Mouse (Mus musculus): Measurements from ENCODE around the gene St8sia1. TPM values are rescaled to one million over a fixed set of nuclear protein-coding genes. Genes with fewer than 3 reads are reported as not detected.

Gene St8sia1
- polyA plus RNA-seq, 2 experiments, result 0.93 to 1.3 TPM

- H3K36me3 ChIP-seq (ENCODE audit: control insufficient read depth, insufficient read depth, low read length), result no peaks in the 10 kb centered on the region
- H3K4me3 ChIP-seq (replicated peaks; ENCODE audit: low read length), result no peak overlapping the region
- no peak for DNase-seq (ENCODE audit: low spot score)
- no peaks in the 10 kb centered on the region for H3K27me3 ChIP-seq (ENCODE audit: control insufficient read depth, insufficient read depth, low read length)
- H3K27ac ChIP-seq (replicated peaks; ENCODE audit: low read depth, low read length), result no peak overlapping the region
- TF ChIP-seq POLR2A (IDR thresholded peaks at IDR 0.05; ENCODE audit: borderline replicate concordance, extremely low read depth, insufficient read depth, insufficient read length), result no peak
- no peaks in the 10 kb centered on the region for H3K9me3 ChIP-seq (ENCODE audit: control insufficient read depth, low read length)
- ATAC-seq (ENCODE audit: low FRiP score, low read depth), result no peak
- no peak overlapping the region for H3K4me2 ChIP-seq (replicated peaks; ENCODE audit: low read depth, low read length, severe bottlenecking)
- H3K9ac ChIP-seq (ENCODE audit: low read depth, low read length, severe bottlenecking), result no peak overlapping the region
- no peaks in the 10 kb centered on the region for H3K4me1 ChIP-seq (ENCODE audit: control insufficient read depth, insufficient read depth, low read length)
Observed at GRCm38 (mm10) chr6:142938074-142938473, 26.2 kb downstream of the St8sia1 start.

- Histone ChIP-seq H3K4me1 (ENCODE audit: control insufficient read depth, insufficient read depth, low read length) (no peaks in the 10 kb centered on the region), H3K27ac (replicated peaks; ENCODE audit: low read depth, low read length) (no peak overlapping the region), H3K27me3 (ENCODE audit: control insufficient read depth, insufficient read depth, low read length) (no peaks in the 10 kb centered on the region), H3K9ac (ENCODE audit: low read depth, low read length, severe bottlenecking) (no peak overlapping the region), H3K4me3 (replicated peaks; ENCODE audit: low read length) (no peak overlapping the region), H3K36me3 (ENCODE audit: control insufficient read depth, insufficient read depth, low read length) (no peaks in the 10 kb centered on the region), H3K4me2 (replicated peaks; ENCODE audit: low read depth, low read length, severe bottlenecking) (no peak overlapping the region), H3K9me3 (ENCODE audit: control insufficient read depth, low read length) (no peaks in the 10 kb centered on the region)
- DNase-seq (ENCODE audit: low spot score) (no peak), ATAC-seq (ENCODE audit: low FRiP score, low read depth) (no peak)
- TF ChIP-seq POLR2A (IDR thresholded peaks at IDR 0.05; ENCODE audit: borderline replicate concordance, extremely low read depth, insufficient read depth, insufficient read length), result no peak
- WGBS, result 76% methylated on average over 6 of the region's 6 CpGs
Observed at GRCm38 (mm10) chr6:142932582-142932981, 31.7 kb downstream of the St8sia1 start.

GRCm38 (mm10) chr6:142932144-142932543 is 32.1 kb downstream of the St8sia1 start:
- TF ChIP-seq POLR2A (IDR thresholded peaks at IDR 0.05; ENCODE audit: borderline replicate concordance, extremely low read depth, insufficient read depth, insufficient read length), result no peak

GRCm38 (mm10) chr6:142928551-142929309 is 35.5 kb downstream of the St8sia1 start:
- Histone ChIP-seq H3K9me3 (ENCODE audit: control insufficient read depth, low read length) (no peaks in the 10 kb centered on the region), H3K36me3 (ENCODE audit: control insufficient read depth, insufficient read depth, low read length) (no peaks in the 10 kb centered on the region), H3K27ac (replicated peaks; ENCODE audit: low read depth, low read length) (no peak overlapping the region), H3K4me3 (replicated peaks; ENCODE audit: low read length) (no peak overlapping the region), H3K9ac (ENCODE audit: low read depth, low read length, severe bottlenecking) (no peak overlapping the region), H3K4me1 (ENCODE audit: control insufficient read depth, insufficient read depth, low read length) (no peaks in the 10 kb centered on the region), H3K4me2 (replicated peaks; ENCODE audit: low read depth, low read length, severe bottlenecking) (no peak overlapping the region), H3K27me3 (ENCODE audit: control insufficient read depth, insufficient read depth, low read length) (no peaks in the 10 kb centered on the region)
- WGBS, result 77% methylated on average over 16 of the region's 16 CpGs
- no peak for TF ChIP-seq POLR2A (IDR thresholded peaks at IDR 0.05; ENCODE audit: borderline replicate concordance, extremely low read depth, insufficient read depth, insufficient read length)
- DNase-seq (ENCODE audit: low spot score) (no peak), ATAC-seq (ENCODE audit: low FRiP score, low read depth) (no peak)

More at GRCm38 (mm10) chr6:142932144-142932543, 32.1 kb downstream of the St8sia1 start:
- no peak overlapping the region for H3K27ac ChIP-seq (replicated peaks; ENCODE audit: low read depth, low read length)
- H3K9me3 ChIP-seq (ENCODE audit: control insufficient read depth, low read length), result no peaks in the 10 kb centered on the region
- no peaks in the 10 kb centered on the region for H3K36me3 ChIP-seq (ENCODE audit: control insufficient read depth, insufficient read depth, low read length)
- DNase-seq (ENCODE audit: low spot score) (no peak), ATAC-seq (ENCODE audit: low FRiP score, low read depth) (no peak)
- H3K9ac ChIP-seq (ENCODE audit: low read depth, low read length, severe bottlenecking), result no peak overlapping the region
- H3K4me1 ChIP-seq (ENCODE audit: control insufficient read depth, insufficient read depth, low read length), result no peaks in the 10 kb centered on the region
- no peaks in the 10 kb centered on the region for H3K27me3 ChIP-seq (ENCODE audit: control insufficient read depth, insufficient read depth, low read length)
- H3K4me2 ChIP-seq (replicated peaks; ENCODE audit: low read depth, low read length, severe bottlenecking), result no peak overlapping the region
- no peak overlapping the region for H3K4me3 ChIP-seq (replicated peaks; ENCODE audit: low read length)
- WGBS, result 74% methylated on average over 9 of the region's 9 CpGs

GRCm38 (mm10) chr6:142926901-142927605 is 37.2 kb downstream of the St8sia1 start:
- no peak for DNase-seq (ENCODE audit: low spot score)
- H3K36me3 ChIP-seq (ENCODE audit: control insufficient read depth, insufficient read depth, low read length), result no peaks in the 10 kb centered on the region
- 85% methylated on average over 9 of the region's 9 CpGs for WGBS
- H3K9ac ChIP-seq (ENCODE audit: low read depth, low read length, severe bottlenecking), result no peak overlapping the region
- no peak for ATAC-seq (ENCODE audit: low FRiP score, low read depth)
- no peaks in the 10 kb centered on the region for H3K4me1 ChIP-seq (ENCODE audit: control insufficient read depth, insufficient read depth, low read length)
- H3K9me3 ChIP-seq (ENCODE audit: control insufficient read depth, low read length), result no peaks in the 10 kb centered on the region
- H3K27ac ChIP-seq (replicated peaks; ENCODE audit: low read depth, low read length), result no peak overlapping the region
- H3K27me3 ChIP-seq (ENCODE audit: control insufficient read depth, insufficient read depth, low read length), result no peaks in the 10 kb centered on the region
- no peak overlapping the region for H3K4me2 ChIP-seq (replicated peaks; ENCODE audit: low read depth, low read length, severe bottlenecking)
- no peak overlapping the region for H3K4me3 ChIP-seq (replicated peaks; ENCODE audit: low read length)
- no peak for TF ChIP-seq POLR2A (IDR thresholded peaks at IDR 0.05; ENCODE audit: borderline replicate concordance, extremely low read depth, insufficient read depth, insufficient read length)
